Mouse (Mus musculus): ENCODE data around the gene Cnksr3.

Cnksr3 gene

GRCm38 (mm10) chr10:7144081-7144783, 67.8 kb downstream of the Cnksr3 start:
- DNase-seq = peak in 1 of 2 experiments; percentile 26

GRCm38 (mm10) chr10:7142287-7142686, 69.8 kb downstream of the Cnksr3 start:
- DNase-seq = no peak

DNA sequence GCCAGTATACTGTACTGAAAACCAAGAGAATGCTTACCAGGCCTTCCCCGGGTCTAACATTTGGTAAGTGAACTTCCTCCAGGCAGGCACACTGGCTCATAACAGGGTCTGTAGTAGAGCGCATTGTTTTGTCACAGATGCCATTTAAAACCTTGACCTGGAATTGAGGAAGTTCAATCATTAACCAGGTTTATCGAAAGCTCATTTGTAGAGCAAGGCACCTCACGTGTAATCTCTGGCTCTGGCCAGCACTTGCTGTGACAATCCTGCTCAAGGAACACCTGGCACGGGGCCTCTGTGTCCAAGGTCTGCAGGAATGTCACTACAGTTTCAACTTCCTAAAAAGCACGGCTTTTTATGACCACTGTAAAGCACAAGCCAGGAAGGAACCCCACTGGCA, 71.8 kb downstream of the Cnksr3 start:
- no peak for DNase-seq

DNA sequence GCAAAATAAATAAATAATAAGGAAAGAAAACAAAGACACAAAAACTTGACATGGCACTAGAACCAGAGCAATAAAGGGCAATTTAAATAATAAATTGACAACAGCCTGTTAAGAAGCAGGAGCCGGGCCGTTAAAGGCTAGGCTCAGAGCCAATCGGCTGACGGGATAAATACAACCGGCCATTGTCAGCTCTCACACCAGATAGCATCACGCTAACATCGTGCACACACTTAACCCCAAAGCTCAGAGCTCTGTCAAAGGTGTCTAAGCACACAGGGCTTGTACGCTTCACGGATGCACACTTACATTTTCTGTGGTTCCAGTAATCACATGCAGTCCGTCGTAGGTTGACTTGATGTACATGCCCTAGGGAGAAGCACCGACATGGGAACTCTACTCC, 74.0 kb downstream of the Cnksr3 start:
- DNase-seq = no peak

DNA sequence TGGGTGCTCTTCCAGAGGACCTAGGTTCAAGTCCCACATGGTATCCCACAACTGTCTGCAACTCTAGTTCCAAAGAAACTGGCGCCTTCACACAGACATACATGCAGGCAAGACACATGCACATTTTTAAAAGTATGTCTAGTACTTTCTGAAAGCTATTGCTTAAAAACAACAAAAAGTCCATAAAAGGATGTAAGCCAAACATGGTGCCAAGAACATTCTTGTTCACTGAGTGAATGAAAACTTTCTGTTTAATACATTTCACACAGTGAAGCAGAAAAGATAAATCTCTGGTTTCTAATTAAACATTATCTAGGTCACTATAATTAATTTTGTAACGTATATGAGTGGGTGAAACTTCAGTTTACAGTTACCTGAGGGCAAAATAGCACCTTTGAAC, 76.3 kb downstream of the Cnksr3 start:
- no peak for DNase-seq

- no peak for DNase-seq
Measured at GRCm38 (mm10) chr10:7133005-7133404, 79.0 kb downstream of the Cnksr3 start.

- DNase-seq = no peak
Measured at GRCm38 (mm10) chr10:7131441-7131840, 80.6 kb downstream of the Cnksr3 start.

GRCm38 (mm10) chr10:7127828-7128227, 84.2 kb downstream of the Cnksr3 start:
- no peak for DNase-seq

DNA sequence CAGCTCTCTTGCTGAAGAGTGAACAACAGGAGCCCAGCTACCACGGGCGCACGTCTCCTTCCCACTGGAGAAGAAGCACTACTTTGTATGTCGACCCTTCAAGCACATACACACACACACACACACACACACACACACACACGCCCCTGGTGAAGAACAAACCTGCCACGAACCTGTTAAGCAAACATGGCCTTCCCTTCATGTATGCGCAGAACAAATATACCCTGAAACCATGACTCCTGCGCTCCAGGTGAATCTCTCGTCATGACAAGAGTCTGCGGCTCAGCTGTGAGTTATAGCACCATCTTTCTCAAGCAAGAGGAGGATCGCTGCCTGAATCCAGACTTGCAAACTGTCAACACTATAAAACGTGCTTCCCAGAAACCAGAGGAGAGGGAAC, 85.2 kb downstream of the Cnksr3 start:
- DNase-seq = no peak

- no peak for DNase-seq
Measured at GRCm38 (mm10) chr10:7126287-7126686, 85.8 kb downstream of the Cnksr3 start.

GRCm38 (mm10) chr10:7124993-7125392, 87.0 kb downstream of the Cnksr3 start:
- DNase-seq = peak; percentile 35 to 40

DNA sequence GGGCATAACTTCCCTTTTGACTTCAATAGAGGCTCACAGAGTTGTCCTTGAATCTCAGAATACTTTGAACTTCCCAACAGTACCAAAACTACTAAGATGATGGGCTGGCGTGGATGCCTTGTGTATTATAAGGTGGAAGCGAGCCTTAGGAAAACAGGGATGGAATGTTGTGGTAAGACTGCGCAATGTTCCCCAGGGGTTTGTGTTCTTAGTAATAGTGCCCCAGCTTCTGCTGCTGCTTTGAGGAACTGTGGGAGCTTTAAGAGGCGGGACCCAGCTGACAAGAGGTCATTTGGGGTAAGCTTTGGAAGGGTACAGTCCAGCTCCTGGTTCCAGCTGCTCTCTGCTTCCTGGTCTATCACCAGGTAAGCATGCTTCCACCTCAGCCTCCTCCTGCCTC, 89.7 kb downstream of the Cnksr3 start:
- no peak for DNase-seq

DNA sequence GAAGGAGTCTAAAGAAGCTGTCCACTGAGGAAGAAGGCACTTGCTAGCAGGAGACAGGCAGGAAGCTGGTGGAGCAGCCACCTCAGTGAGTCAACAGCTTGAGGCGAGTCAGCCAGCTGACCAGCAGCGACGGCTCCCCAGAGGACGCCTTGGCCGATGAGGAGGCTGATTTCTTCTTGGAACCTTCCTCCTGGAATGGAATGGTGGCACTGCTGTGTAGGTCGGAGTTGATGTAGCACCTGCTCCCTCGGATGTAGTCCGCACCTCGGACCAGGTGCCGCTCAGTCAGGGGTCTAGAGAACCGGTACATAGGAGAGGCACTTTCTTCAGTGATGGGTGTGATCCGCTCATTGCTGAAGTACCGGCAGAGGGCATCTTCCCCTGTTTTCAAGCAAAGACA, 91.8 kb downstream of the Cnksr3 start:
- peak; percentile 58 to 73 for DNase-seq

- peak; percentile 93 to 95 for DNase-seq
Measured at GRCm38 (mm10) chr10:7118258-7119077, 93.6 kb downstream of the Cnksr3 start.

DNA sequence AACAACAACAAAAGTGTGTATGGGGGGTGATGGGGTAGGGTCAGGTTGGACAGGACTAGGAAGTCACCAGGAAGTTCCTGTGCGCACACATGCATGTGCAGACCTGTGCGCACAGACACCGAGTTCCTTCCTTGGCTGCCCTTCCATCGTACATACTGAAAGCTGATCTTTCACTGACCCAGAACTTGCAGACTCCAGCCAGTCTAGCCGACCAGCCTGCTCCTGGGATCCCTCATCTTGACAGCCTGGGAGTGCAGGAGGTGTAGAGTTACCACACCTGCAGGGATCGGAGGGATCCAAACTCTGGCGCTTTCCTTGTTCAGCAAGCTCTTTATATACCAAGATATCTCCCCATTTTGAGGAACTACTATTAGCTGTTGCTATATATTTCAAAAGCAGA, 94.3 kb downstream of the Cnksr3 start:
- peak; percentile 25 to 41 for DNase-seq

DNA sequence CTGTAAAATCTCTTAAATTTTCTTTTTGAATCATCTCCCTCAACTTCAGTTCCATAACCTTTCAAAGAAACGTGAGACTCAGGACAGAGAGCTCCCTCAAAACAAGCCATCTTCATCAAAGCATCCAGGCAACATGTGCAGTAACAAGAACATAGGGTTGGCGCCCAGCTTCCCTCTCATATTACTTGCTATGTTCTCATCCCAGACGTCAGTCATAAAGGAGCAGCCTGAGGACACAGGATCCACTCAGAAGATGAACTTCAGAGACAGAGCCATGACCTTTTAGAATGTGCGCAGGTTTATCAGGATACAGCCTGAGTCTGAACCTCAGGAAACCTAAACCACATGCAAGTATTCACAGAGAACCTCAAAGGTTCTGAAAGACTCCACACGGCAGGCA, 97.2 kb downstream of the Cnksr3 start:
- no peak for DNase-seq

- DNase-seq = no peak
Measured at GRCm38 (mm10) chr10:7113747-7114146, 98.3 kb downstream of the Cnksr3 start.

DNA sequence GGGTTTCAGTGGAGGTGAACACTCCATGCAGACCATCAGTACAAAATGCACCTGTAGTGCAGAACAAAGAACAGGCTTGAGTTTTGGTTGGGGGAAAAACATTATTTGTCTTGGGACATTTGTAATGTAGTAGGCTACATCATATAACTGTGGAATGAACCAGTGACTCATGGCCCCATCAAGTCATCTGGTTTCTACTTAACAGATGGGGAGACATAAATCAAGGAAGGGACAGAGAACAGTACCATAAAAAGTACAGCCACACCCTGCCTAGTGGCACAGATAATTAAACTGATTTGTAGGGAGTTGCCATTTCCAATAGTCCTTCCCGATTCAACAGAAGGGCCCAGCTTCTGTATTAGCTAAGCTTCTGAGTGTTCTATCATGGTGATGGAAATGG, 98.9 kb downstream of the Cnksr3 start:
- no peak for DNase-seq

- peak; percentile 65 to 81 for DNase-seq
Measured at GRCm38 (mm10) chr10:7111462-7112000, 100.5 kb downstream of the Cnksr3 start.

DNA sequence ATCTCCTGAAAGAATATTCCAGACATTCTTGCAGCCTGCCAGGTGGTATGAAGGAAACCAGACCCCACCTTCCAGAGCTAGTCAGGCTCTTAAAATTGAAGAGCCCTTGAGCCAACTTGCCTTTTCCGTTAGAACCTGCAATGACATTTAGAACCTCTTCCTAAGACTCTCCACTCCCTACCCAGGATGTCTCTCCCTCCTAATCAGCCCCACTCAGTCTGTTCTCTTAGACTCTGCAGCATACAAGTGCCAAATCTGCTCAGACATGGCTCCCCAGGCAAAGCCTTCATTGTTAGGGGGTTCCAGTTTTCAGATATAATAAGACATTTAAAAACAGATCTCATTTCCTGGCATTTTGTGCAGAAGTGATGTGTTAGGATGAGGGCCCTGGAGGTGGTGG, 108.2 kb downstream of the Cnksr3 start:
- peak in 1 of 2 experiments; percentile 5 for DNase-seq

- peak; percentile 43 to 50 for DNase-seq
Measured at GRCm38 (mm10) chr10:7077971-7078370, 134.1 kb downstream of the Cnksr3 start.

DNA sequence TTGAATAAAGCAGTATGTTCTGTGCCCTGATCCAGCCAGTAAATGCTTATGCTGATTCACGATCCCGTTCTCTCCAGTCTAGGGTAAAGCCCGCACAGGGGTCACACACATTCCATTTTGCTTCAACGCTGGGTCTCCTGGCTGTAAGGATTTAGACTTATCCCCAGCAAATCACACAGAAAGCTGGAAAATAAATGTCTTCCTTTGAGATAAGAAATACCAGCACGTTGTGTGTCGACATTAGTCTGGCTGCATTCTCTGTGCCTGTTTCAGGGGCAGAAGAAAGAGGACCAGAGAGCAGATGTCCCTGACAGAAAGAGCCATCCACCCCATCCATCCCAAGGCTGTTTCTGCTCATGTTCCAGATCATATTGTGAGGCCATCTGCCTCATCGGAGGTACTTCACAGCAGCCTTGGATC, 134.6 kb downstream of the Cnksr3 start:
- DNase-seq = peak; percentile 90 to 91

DNA sequence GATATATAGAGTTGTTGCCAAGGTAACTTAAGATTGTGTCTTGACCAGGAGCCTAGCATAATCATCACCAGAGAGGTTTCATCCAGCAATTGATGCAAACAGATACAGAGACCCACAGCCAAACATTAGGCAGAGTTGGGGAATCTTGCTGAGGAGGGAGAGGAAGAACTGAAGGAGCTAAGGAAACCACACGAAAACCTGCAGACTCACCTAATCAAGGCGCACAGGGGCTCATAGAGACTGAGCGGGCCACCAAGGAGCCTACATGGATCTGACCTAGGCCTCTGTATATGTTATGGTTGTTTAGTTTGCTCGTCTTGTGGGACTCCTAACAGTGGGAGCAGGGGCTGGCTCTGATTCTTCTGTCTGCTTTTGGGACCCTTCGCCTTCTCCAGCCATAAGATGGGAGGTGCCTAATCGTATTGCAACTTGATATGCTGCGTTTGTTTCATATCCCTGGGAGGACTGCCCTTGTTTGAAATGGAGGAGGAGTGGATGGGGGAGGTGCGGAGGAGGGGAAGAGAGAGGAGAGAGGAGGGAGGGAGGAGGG, 135.3 kb downstream of the Cnksr3 start:
- DNase-seq = peak; percentile 80 to 88

DNA sequence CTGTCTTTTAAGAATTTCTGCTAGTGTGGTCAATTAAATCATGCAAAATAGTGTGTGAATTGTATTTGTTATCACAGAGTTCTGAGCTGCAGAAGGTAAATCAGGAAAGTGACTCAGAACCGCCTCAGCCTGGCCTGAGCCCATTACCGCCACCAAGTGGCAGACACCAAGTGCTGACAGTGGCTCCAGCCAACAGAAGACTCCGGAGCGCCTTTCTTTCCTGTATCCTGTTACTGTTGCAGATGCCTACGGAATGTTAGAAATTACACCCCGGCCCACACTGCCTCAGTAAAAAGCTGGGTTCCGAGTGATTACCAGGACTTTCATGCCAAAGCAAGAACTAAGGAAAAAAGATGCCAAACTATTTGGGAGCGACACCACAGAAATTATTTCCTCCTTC, 135.8 kb downstream of the Cnksr3 start:
- peak; percentile 92 for DNase-seq

All from cerebellum, postnatal 10 days (tissue).